Mouse (Mus musculus) heart, embryonic 14.5 days (tissue): ENCODE results near the gene 4930432M17Rik. TPM values are rescaled to one million over a fixed set of nuclear protein-coding genes. Genes with fewer than 3 reads are reported as not detected.

ENCODE experiments used
- ATAC-seq: fragments of 200-750 bp; cut with Nextera tagmentation; 2 replicates; pipeline ENCODE4 v1.8.0; 2017; ENCODE audit warnings: low read depth, moderate TSS enrichment; ENCODE audit not compliant: insufficient number of reproducible peaks, insufficient read depth, low FRiP score
- H3K27ac ChIP-seq, 2 experiments: fragments of 200-500 bp in 1 of 2; fragments of 300-500 bp in 1 of 2; sonication (generic) in 1 of 2; replicated peaks in 1 of 2; 2 replicates each; pipeline ENCODE4 v1.5.1; 2012 to 2014; ENCODE audit warnings: low read depth in 2 of 2, low read length in 2 of 2, control low read depth in 1 of 2, mild to moderate bottlenecking in 1 of 2, mixed read lengths in 1 of 2; ENCODE audit not compliant: control insufficient read depth in 1 of 2, insufficient read depth in 1 of 2
- H3K27me3 ChIP-seq: fragments of 300-500 bp; sonication (generic); 2 replicates; pipeline ENCODE4 v1.6.1; 2014; ENCODE audit warnings: mild to moderate bottlenecking, low read length, control low read depth; ENCODE audit not compliant: control insufficient read depth, insufficient read depth
- H3K36me3 ChIP-seq: fragments of 300-500 bp; sonication (generic); 2 replicates; pipeline ENCODE4 v1.6.1; 2014; ENCODE audit warnings: mild to moderate bottlenecking, control low read depth, low read length, mixed read lengths; ENCODE audit not compliant: control insufficient read depth, insufficient read depth
- H3K4me1 ChIP-seq, 2 experiments: fragments of 200-500 bp in 1 of 2; fragments of 300-500 bp in 1 of 2; sonication (generic) in 1 of 2; 2 replicates each; pipeline ENCODE4 v1.6.1; 2012 to 2014; ENCODE audit warnings: low read length in 2 of 2, control low read depth in 1 of 2, mixed read lengths in 1 of 2; ENCODE audit not compliant: control insufficient read depth in 2 of 2, insufficient read depth in 2 of 2
- H3K4me2 ChIP-seq: fragments of 300-500 bp; sonication (generic); 2 replicates; pipeline ENCODE4 v1.6.1; 2014; ENCODE audit warnings: mild to moderate bottlenecking, low read length
- H3K4me3 ChIP-seq, 2 experiments: fragments of 200-500 bp in 1 of 2; fragments of 300-500 bp in 1 of 2; sonication (generic) in 1 of 2; 2 replicates each; pipeline ENCODE4 v1.5.1; 2012 to 2014; ENCODE audit warnings: low read length in 2 of 2, mild to moderate bottlenecking in 2 of 2, control low read depth in 1 of 2, low read depth in 1 of 2, moderate library complexity in 1 of 2; ENCODE audit not compliant: control insufficient read depth in 1 of 2, insufficient read depth in 1 of 2
- H3K9ac ChIP-seq: fragments of 300-500 bp; sonication (generic); 2 replicates; pipeline ENCODE4 v1.6.1; 2014; ENCODE audit warnings: mild to moderate bottlenecking, low read length
- H3K9me3 ChIP-seq: fragments of 300-500 bp; sonication (generic); 2 replicates; pipeline ENCODE4 v1.6.1; 2016; ENCODE audit warnings: low read length, control low read depth; ENCODE audit not compliant: control insufficient read depth
- WGBS: fragments of 180-500 bp; shearing (Covaris S2); extraction: QIAGEN DNeasy Blood & Tissue Kit; methylation state at CpG from one replicate; pipeline ENCODE4 v1.1.7; 2014; 5-methylcytosine and 5-hydroxymethylcytosine counted together
- polyA plus RNA-seq: library from polyadenylated mRNA; unstranded; fragments of >200 nt; fragmentation: Nextera tagmentation; extraction: Ambion mirVana; gene quantifications from 2 replicates; pipeline ENCODE4 v1.2.1, GENCODE M21; 2014

4930432M17Rik gene
- polyA plus RNA-seq: not detected in 2 replicates

GRCm38 (mm10) chr3:121670462-121670861, at the start of gene 4930432M17Rik:
Gene 4930432M17Rik, plus strand, starts transcription at chr3:121670762.
- Histone ChIP-seq H3K4me3 (no peak within 1 kb of the TSS), H3K27me3 (no peaks in the 10 kb centered on the region)
- WGBS: 79% methylated on average over 4 of the region's 4 CpGs

GRCm38 (mm10) chr3:121625662-121626061, 44.9 kb upstream of the 4930432M17Rik start:
- WGBS: 79% methylated on average over 2 of the region's 2 CpGs
- Histone ChIP-seq H3K27ac (no peak overlapping the region), H3K9me3 (no peaks in the 10 kb centered on the region), H3K4me3 (no peak overlapping the region), H3K36me3 (no peaks in the 10 kb centered on the region), H3K4me2 (no peak overlapping the region), H3K9ac (no peak overlapping the region), H3K4me1 (no peaks in the 10 kb centered on the region), H3K27me3 (no peaks in the 10 kb centered on the region)
- no peak for ATAC-seq

More at GRCm38 (mm10) chr3:121670462-121670861, at the start of gene 4930432M17Rik:
- Histone ChIP-seq H3K4me1 (no peaks in the 10 kb centered on the region; a peak in 1 of 4 replicates), H3K9me3 (no peaks in the 10 kb centered on the region), H3K27ac (no peak within 1 kb of the TSS), H3K4me2 (no peak within 1 kb of the TSS), H3K36me3 (no peaks in the 10 kb centered on the region), H3K9ac (no peak within 1 kb of the TSS)
- ATAC-seq: no peak

GRCm38 (mm10) chr3:121626273-121626672, 44.3 kb upstream of the 4930432M17Rik start:
- H3K4me3 ChIP-seq: no peak overlapping the region
- no peaks in the 10 kb centered on the region for H3K27me3 ChIP-seq
- 66% methylated on average over 3 of the region's 3 CpGs for WGBS
- no peak for ATAC-seq
- no peak overlapping the region for H3K9ac ChIP-seq
- no peak overlapping the region for H3K4me2 ChIP-seq
- no peaks in the 10 kb centered on the region for H3K4me1 ChIP-seq
- no peaks in the 10 kb centered on the region for H3K36me3 ChIP-seq
- H3K27ac ChIP-seq: no peak overlapping the region
- H3K9me3 ChIP-seq: no peaks in the 10 kb centered on the region

- no peaks in the 10 kb centered on the region for H3K4me1 ChIP-seq
- H3K4me3 ChIP-seq: no peak overlapping the region
- no peaks in the 10 kb centered on the region for H3K36me3 ChIP-seq
- H3K9ac ChIP-seq: no peak overlapping the region
- no peaks in the 10 kb centered on the region for H3K27me3 ChIP-seq
- H3K27ac ChIP-seq: no peak overlapping the region
- 52% methylated on average over 3 of the region's 3 CpGs for WGBS
- H3K4me2 ChIP-seq: no peak overlapping the region
- no peak for ATAC-seq
- no peaks in the 10 kb centered on the region for H3K9me3 ChIP-seq
Measured at GRCm38 (mm10) chr3:121628245-121628644, 42.3 kb upstream of the 4930432M17Rik start.

DNA sequence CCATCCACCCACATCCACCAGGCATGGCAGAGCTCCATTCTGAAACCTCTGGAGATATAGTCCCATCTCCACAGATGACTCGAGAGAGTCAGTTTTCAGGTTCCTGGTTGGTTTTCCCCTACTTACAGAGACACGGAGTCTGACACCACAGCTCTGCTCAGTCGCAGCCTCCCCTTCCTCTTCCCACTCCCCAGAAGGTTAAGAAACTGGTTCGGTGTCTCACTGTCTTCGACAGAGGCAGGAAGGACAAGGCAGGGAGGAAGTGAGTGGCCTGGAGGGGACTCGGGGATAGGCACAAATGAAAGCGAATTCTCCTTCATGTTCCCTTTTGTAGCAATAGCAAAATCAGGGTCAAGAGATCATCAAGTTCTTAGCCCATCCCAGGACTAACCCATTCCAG, 39.9 kb upstream of the 4930432M17Rik start:
- Histone ChIP-seq H3K27ac (no peak overlapping the region), H3K9me3 (no peaks in the 10 kb centered on the region), H3K4me3 (no peak overlapping the region), H3K4me1 (no peaks in the 10 kb centered on the region), H3K9ac (no peak overlapping the region), H3K4me2 (no peak overlapping the region), H3K27me3 (no peaks in the 10 kb centered on the region), H3K36me3 (no peaks in the 10 kb centered on the region)
- no peak for ATAC-seq
- WGBS: 68% methylated on average over 7 of the region's 7 CpGs

GRCm38 (mm10) chr3:121634963-121635362, 35.6 kb upstream of the 4930432M17Rik start:
- no peak overlapping the region for H3K9ac ChIP-seq
- H3K9me3 ChIP-seq: no peaks in the 10 kb centered on the region
- H3K4me2 ChIP-seq: no peak overlapping the region
- H3K4me3 ChIP-seq: no peak overlapping the region
- no peaks in the 10 kb centered on the region for H3K27me3 ChIP-seq
- WGBS: 81% methylated on average over 3 of the region's 3 CpGs
- no peaks in the 10 kb centered on the region for H3K36me3 ChIP-seq
- ATAC-seq: no peak
- H3K27ac ChIP-seq: no peak overlapping the region
- 0 out of 4 replicates have a peak, but pooled peaks cover 0 to 4% of the 10 kb centered on the region in 2 experiments for H3K4me1 ChIP-seq

DNA sequence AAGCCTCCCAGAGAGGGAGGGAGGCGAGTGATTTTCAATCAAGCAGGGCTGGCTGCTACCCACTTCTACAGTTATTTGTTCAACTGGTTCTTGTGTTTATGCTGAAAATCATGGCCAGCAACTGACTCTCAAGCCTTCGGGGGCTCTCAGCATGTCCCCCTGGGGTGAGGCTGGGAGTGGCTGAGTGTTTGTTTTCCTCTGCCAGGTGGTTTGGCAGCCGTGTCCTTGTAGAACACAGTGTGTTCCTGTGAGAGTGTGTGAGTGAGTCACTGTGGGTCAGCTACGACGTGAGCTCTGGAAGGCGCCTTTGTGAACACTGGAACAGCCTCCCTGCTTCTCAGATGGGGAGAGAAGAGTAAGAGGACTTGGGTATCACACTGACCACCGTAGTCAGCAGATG, 35.1 kb upstream of the 4930432M17Rik start:
- Histone ChIP-seq H3K4me1 (peaks cover 0 to 4% of the 10 kb centered on the region in 2 experiments; a peak in 1 of 4 replicates), H3K36me3 (no peaks in the 10 kb centered on the region), H3K9me3 (no peaks in the 10 kb centered on the region), H3K4me3 (no peak overlapping the region), H3K4me2 (no peak overlapping the region), H3K27me3 (no peaks in the 10 kb centered on the region), H3K27ac (no peak overlapping the region), H3K9ac (no peak overlapping the region)
- WGBS: 61% methylated on average over 7 of the region's 7 CpGs
- ATAC-seq: no peak

GRCm38 (mm10) chr3:121636315-121636714, 34.2 kb upstream of the 4930432M17Rik start:
- Histone ChIP-seq H3K4me3 (no peak overlapping the region), H3K36me3 (no peaks in the 10 kb centered on the region), H3K4me1 (peaks cover 0 to 4% of the 10 kb centered on the region in 2 experiments; a peak in 1 of 4 replicates), H3K27ac (no peak overlapping the region), H3K4me2 (no peak overlapping the region), H3K9me3 (no peaks in the 10 kb centered on the region), H3K27me3 (no peaks in the 10 kb centered on the region), H3K9ac (no peak overlapping the region)
- no peak for ATAC-seq
- 38% methylated on average over 6 of the region's 6 CpGs for WGBS
